Mouse (Mus musculus) neural tube, embryonic 11.5 days (tissue): ENCODE data around the gene 1700003E16Rik. TPM values are rescaled to one million over a fixed set of nuclear protein-coding genes. Genes with fewer than 3 reads are reported as not detected.

ENCODE experiments used
- ATAC-seq: fragments of 200-750 bp; cut with Nextera tagmentation; 2 replicates; pipeline ENCODE4 v1.8.0; 2017; ENCODE audit warnings: moderate number of reproducible peaks, mild to moderate bottlenecking, moderate TSS enrichment, moderate library complexity; ENCODE audit not compliant: insufficient read depth, low FRiP score, low TSS enrichment
- DNase-seq: peaks from one replicate; pipeline ENCODE4 v3.0.0-alpha.2; 2015; ENCODE audit warnings: low spot score
- H3K27ac ChIP-seq: fragments of 300-500 bp; sonication (generic); 2 replicates; pipeline ENCODE4 v1.5.1; 2014; ENCODE audit warnings: low read depth, mild to moderate bottlenecking, low read length
- H3K27me3 ChIP-seq: fragments of 300-500 bp; sonication (generic); 2 replicates; pipeline ENCODE4 v1.6.1; 2014; ENCODE audit warnings: mild to moderate bottlenecking, low read length, mixed read lengths; ENCODE audit not compliant: control insufficient read depth, insufficient read depth
- H3K36me3 ChIP-seq: fragments of 300-500 bp; sonication (generic); 2 replicates; pipeline ENCODE4 v1.6.1; 2014; ENCODE audit warnings: mild to moderate bottlenecking, low read length, moderate library complexity, mixed read lengths; ENCODE audit not compliant: control insufficient read depth, insufficient read depth
- H3K4me1 ChIP-seq: fragments of 300-500 bp; sonication (generic); 2 replicates; pipeline ENCODE4 v1.6.1; 2014; ENCODE audit warnings: low read length, mixed read lengths; ENCODE audit not compliant: control insufficient read depth, insufficient read depth
- H3K4me2 ChIP-seq: fragments of 300-500 bp; sonication (generic); 2 replicates; pipeline ENCODE4 v1.6.1; 2014; ENCODE audit warnings: low read depth, mild to moderate bottlenecking, moderate library complexity
- H3K4me3 ChIP-seq: fragments of 300-500 bp; sonication (generic); 2 replicates; pipeline ENCODE4 v1.5.1; 2014; ENCODE audit warnings: low read depth, low read length
- H3K9ac ChIP-seq: fragments of 300-500 bp; sonication (generic); 2 replicates; pipeline ENCODE4 v1.6.1; 2014; ENCODE audit warnings: mild to moderate bottlenecking, low read length
- H3K9me3 ChIP-seq: fragments of 300-500 bp; sonication (generic); 2 replicates; pipeline ENCODE4 v1.6.1; 2016; ENCODE audit warnings: low read length; ENCODE audit not compliant: control insufficient read depth
- WGBS: fragments of 180-500 bp; shearing (Covaris S2); extraction: QIAGEN DNeasy Blood & Tissue Kit; methylation state at CpG from one replicate; pipeline ENCODE4 v1.1.7; 2014; 5-methylcytosine and 5-hydroxymethylcytosine counted together
- polyA plus RNA-seq: library from polyadenylated mRNA; unstranded; fragments of >200 nt; fragmentation: Nextera tagmentation; extraction: Ambion mirVana; gene quantifications from 2 replicates; pipeline ENCODE4 v1.2.1, GENCODE M21; 2014

The 1700003E16Rik gene
- polyA plus RNA-seq, 1 experiment from 2014 or later = 1.5 TPM

- Histone ChIP-seq H3K9me3 (no peaks in the 10 kb centered on the region), H3K4me2 (no peak overlapping the region), H3K27ac (0 out of 2 replicates have a peak overlapping the region, but pooled peaks have one; percentile 20), H3K36me3 (peaks cover 9% of the 10 kb centered on the region), H3K4me3 (peak overlapping the region; percentile 8; the same call in 1 of the 2 replicates), H3K9ac (no peak overlapping the region; the same call in 1 of the 2 replicates), H3K4me1 (peaks cover 24% of the 10 kb centered on the region), H3K27me3 (no peaks in the 10 kb centered on the region)
- WGBS = 94% methylated on average over 4 of the region's 4 CpGs
- ATAC-seq = no peak
- no peak for DNase-seq
Measured at GRCm38 (mm10) chr6:83117165-83117438, 39.1 kb upstream of the 1700003E16Rik start.

DNA sequence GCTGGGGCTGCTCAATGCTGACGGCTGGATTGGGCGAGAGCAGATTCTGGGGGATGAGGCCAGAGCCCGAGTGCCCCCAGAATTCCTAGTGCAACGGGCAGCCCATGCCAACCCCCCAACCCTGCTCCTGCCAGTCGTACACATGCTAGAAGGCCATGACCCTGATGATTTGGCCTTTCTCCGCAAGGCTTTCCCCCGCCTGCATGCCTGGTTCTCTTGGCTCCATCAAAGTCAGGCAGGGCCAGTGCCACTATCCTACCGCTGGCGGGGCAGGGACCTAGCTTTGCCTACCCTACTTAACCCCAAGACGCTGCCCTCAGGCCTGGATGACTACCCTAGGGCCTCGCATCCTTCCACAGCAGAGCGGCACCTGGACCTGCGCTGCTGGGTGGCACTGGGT is 38.6 kb upstream of the 1700003E16Rik start:
- no peak for DNase-seq
- H3K27ac ChIP-seq = no peak overlapping the region
- H3K9ac ChIP-seq = no peak overlapping the region; the same call in 1 of the 2 replicates
- peaks cover 9% of the 10 kb centered on the region for H3K36me3 ChIP-seq
- WGBS = 94% methylated on average over 13 of the region's 13 CpGs
- H3K4me3 ChIP-seq = no peak overlapping the region
- H3K4me1 ChIP-seq = peaks cover 25% of the 10 kb centered on the region
- H3K4me2 ChIP-seq = no peak overlapping the region
- no peaks in the 10 kb centered on the region for H3K27me3 ChIP-seq
- ATAC-seq = no peak
- H3K9me3 ChIP-seq = no peaks in the 10 kb centered on the region

- peaks cover 30% of the 10 kb centered on the region for H3K4me1 ChIP-seq
- 88% methylated on average over 11 of the region's 11 CpGs for WGBS
- peaks cover 9% of the 10 kb centered on the region for H3K36me3 ChIP-seq
Measured at GRCm38 (mm10) chr6:83118369-83118768, 37.8 kb upstream of the 1700003E16Rik start.

DNA sequence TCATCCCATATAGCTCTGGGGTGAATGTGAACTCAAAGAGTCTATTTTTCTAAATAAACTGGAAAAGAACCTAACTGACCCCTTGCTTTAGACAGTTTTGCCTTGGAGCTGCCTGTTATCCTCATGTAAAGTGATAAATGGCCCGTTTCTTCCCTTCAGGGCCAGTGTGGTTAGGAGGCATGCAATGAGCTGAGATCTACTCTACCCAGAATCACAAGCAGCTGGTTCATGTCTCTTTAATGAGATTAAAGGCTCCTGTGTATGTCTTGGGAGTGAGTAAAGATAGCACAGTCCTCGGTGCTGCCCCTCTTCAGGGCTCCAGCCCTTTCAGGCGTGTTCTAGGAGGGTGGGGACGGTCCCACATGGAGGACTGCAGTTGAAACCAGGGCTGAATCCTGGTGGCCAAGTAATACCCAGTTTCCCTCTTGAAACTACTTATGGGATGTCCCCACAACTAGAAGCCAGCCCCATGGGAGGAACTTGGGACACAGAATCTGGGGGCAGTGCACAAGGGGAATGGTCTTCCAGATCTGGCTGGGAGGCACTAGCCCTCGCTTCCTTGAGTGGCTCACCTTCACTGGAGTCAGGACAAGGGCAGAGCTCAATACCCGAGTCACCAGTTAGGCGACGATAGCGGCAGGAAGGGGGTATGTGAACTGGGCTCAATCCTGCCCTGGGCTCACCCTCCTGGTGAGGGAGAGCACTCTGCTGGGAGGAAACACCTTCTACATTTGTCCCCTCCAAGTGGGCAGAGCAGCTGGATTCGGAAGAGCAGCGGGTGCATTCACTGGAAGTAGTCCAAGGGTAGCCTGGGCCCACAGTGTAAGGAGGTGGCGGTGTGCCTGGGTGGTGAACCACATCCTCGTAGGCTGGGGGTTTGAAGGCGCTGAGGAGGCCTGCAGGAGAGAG is 37.1 kb upstream of the 1700003E16Rik start:
- ATAC-seq = no peak
- peak overlapping the region; percentile 77; the same call in 1 of the 2 replicates for H3K4me2 ChIP-seq
- DNase-seq = no peak
- H3K9me3 ChIP-seq = no peaks in the 10 kb centered on the region
- peaks cover 9% of the 10 kb centered on the region for H3K36me3 ChIP-seq
- H3K9ac ChIP-seq = peak overlapping the region; percentile 14; the same call in 1 of the 2 replicates
- no peak overlapping the region for H3K4me3 ChIP-seq
- peaks cover 33% of the 10 kb centered on the region for H3K4me1 ChIP-seq
- H3K27ac ChIP-seq = no peak overlapping the region
- no peaks in the 10 kb centered on the region for H3K27me3 ChIP-seq
- WGBS = 87% methylated on average over 14 of the region's 14 CpGs

More at GRCm38 (mm10) chr6:83118369-83118768, 37.8 kb upstream of the 1700003E16Rik start:
- H3K27ac ChIP-seq = no peak overlapping the region
- ATAC-seq (no peak), DNase-seq (no peak)
- no peak overlapping the region for H3K9ac ChIP-seq
- no peaks in the 10 kb centered on the region for H3K9me3 ChIP-seq
- H3K4me2 ChIP-seq = no peak overlapping the region
- no peaks in the 10 kb centered on the region for H3K27me3 ChIP-seq
- no peak overlapping the region for H3K4me3 ChIP-seq

DNA sequence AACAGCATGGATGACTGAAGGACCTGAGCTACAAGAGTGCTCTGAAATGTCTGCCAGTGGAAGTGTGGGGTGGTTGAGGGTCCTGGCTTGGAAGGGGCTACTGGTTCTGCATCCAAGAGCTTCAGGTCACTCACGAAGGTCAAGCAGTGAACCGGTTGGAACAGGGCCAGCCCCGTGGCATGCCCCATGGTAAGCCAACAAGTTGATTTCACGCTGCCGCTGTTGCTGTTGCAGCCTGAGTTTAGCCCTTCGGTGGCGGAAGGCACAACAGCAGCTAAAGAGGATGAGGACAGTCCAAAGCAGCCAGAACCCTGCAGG is 36.5 kb upstream of the 1700003E16Rik start:
- H3K9me3 ChIP-seq = no peaks in the 10 kb centered on the region
- WGBS = 91% methylated on average over 7 of the region's 7 CpGs
- H3K4me1 ChIP-seq = peaks cover 39% of the 10 kb centered on the region
- H3K36me3 ChIP-seq = peaks cover 9% of the 10 kb centered on the region
- no peak overlapping the region for H3K27ac ChIP-seq
- H3K27me3 ChIP-seq = no peaks in the 10 kb centered on the region
- DNase-seq (no peak), ATAC-seq (no peak)
- H3K4me3 ChIP-seq = peak overlapping the region; percentile 81; the same call in 1 of the 2 replicates
- peak overlapping the region; percentile 14; the same call in 1 of the 2 replicates for H3K9ac ChIP-seq
- peak overlapping the region; percentile 77 for H3K4me2 ChIP-seq

- WGBS = under 1% methylated on average over 37 of the region's 38 CpGs
- peaks cover 36% of the 10 kb centered on the region for H3K4me1 ChIP-seq
- peak within 1 kb of the TSS; percentile 81 for H3K4me3 ChIP-seq
- DNase-seq (peak; percentile 95), ATAC-seq (peak; percentile 96)
- no peaks in the 10 kb centered on the region for H3K27me3 ChIP-seq
- H3K27ac ChIP-seq = peak within 1 kb of the TSS; percentile 99
- peaks cover 9% of the 10 kb centered on the region for H3K36me3 ChIP-seq
- peak within 1 kb of the TSS; percentile 93 for H3K4me2 ChIP-seq
- H3K9me3 ChIP-seq = no peaks in the 10 kb centered on the region
- peak within 1 kb of the TSS; percentile 96 for H3K9ac ChIP-seq
Measured at GRCm38 (mm10) chr6:83120930-83121862, 35.0 kb upstream of the 1700003E16Rik start, which contains the start of gene Wbp1. TSS of gene Wbp1 (minus strand) at chr6:83121559.

GRCm38 (mm10) chr6:83121863-83122710 is 34.1 kb upstream of the 1700003E16Rik start:
- 1% methylated on average over 51 of the region's 52 CpGs for WGBS
- Histone ChIP-seq H3K4me3 (peak overlapping the region; percentile 81), H3K9me3 (no peaks in the 10 kb centered on the region), H3K27me3 (no peaks in the 10 kb centered on the region), H3K4me2 (peak overlapping the region; percentile 93), H3K9ac (peak overlapping the region; percentile 96), H3K4me1 (peaks cover 28% of the 10 kb centered on the region), H3K36me3 (peaks cover 9% of the 10 kb centered on the region), H3K27ac (peak overlapping the region; percentile 99)
- ATAC-seq (no peak; the same call in 1 of the 2 replicates), DNase-seq (no peak)

- H3K9ac ChIP-seq = no peak overlapping the region; the same call in 1 of the 2 replicates
- no peak overlapping the region for H3K27ac ChIP-seq
- no peaks in the 10 kb centered on the region for H3K27me3 ChIP-seq
- H3K4me3 ChIP-seq = peak overlapping the region; percentile 81
- H3K36me3 ChIP-seq = peaks cover 5% of the 10 kb centered on the region
- no peak for DNase-seq
- no peak for ATAC-seq
- H3K9me3 ChIP-seq = no peaks in the 10 kb centered on the region
- 77% methylated on average over 5 of the region's 5 CpGs for WGBS
- H3K4me1 ChIP-seq = peaks cover 28% of the 10 kb centered on the region
- H3K4me2 ChIP-seq = peak overlapping the region; percentile 93
Measured at GRCm38 (mm10) chr6:83122961-83123360, 33.2 kb upstream of the 1700003E16Rik start.
